Mouse (Mus musculus): ENCODE measurements around the gene Card6. TPM values are rescaled to one million over a fixed set of nuclear protein-coding genes. Genes with fewer than 3 reads are reported as not detected.

Card6 gene
- polyA plus RNA-seq, 2 experiments: 0.57 to 0.74 TPM

DNA sequence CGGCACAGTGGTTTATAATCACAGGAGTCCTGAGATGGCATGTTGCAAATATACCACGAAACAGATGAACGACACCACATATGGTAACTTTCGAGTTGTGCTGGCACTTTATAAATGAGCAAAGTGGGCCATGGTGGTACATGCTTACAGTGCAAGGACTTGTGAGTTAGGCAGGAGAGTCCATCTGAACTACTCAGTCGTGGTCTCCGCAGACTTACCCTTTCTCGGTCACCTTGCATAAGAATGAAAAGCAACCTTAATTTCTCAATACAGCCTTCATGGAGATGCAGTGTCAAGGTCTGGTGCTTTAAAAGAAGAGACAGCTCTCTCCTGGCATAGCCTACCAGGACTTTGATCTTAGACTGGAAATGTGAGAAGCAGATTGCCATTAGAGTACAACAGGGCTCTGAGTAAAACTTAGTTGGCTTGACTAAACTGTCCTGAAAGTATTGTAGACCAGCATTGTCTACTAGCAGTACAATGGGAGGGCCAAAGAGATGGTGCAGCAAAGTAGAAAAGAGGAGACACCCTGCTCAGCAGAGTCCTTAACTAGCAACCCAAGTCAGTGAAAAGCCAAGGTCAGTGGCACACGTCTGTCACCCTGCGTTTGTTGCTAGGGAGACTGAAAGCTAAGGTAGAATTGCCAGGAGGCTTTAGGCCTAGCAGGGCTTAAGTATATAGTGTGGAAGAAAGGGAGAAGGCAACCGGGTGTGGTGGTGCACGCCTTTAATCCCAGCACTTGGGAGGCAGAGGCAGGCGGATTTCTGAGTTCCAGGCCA is 13.4 kb upstream of the Card6 start:
- Histone ChIP-seq H3K4me2 (ENCODE audit: low read depth) (no peak overlapping the region), H3K9ac (replicated peaks) (no peak overlapping the region), H3K9me3 (ENCODE audit: control insufficient read depth, low read length) (no peaks in the 10 kb centered on the region), H3K27ac (no peak overlapping the region), H3K4me3 (ENCODE audit: insufficient read depth in 1 of 2, low read depth in 2 of 2, low read length in 2 of 2) (no peak overlapping the region), H3K27me3 (ENCODE audit: control insufficient read depth, insufficient read depth, low read length) (no peaks in the 10 kb centered on the region), H3K36me3 (replicated peaks; ENCODE audit: control insufficient read depth, insufficient read depth, low read depth) (peaks cover 67% of the 10 kb centered on the region), H3K4me1 (replicated peaks; ENCODE audit: control insufficient read depth in 2 of 2, insufficient read depth in 2 of 2, low read length in 1 of 2) (peaks cover 0 to 7% of the 10 kb centered on the region in 2 experiments; a peak in 3 of 4 replicates)
- DNase-seq (ENCODE audit: low read depth in 3 of 3, low spot score in 3 of 3) (no peak), ATAC-seq (ENCODE audit: insufficient read depth) (no peak)
- WGBS (ENCODE audit: insufficient replicate concordance): 78% methylated on average over 12 of the region's 12 CpGs
- TF ChIP-seq EP300 (IDR thresholded peaks at IDR 0.05; ENCODE audit: low read depth) (no peak), CTCF (IDR thresholded peaks at IDR 0.05; ENCODE audit: low read depth) (no peak)

DNA sequence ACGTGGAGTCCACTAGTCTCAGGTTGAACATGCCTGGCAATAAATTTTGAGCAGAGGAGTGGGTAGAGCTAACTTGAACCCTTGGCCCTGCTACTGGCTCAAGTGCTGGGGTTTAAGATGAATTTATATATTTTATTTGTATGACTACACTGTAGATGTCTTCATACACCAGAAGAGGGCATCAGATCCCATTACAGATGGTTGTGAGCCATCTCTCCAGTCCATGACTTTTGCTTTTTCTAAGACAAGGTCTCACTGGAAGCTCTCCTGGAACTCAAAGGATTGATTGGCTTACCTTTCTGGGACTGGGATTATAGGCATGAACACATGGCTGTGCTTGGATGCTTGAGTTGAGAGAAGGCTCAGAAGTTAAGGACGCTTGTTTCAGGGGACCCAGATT is 11.4 kb upstream of the Card6 start:
- WGBS (ENCODE audit: insufficient replicate concordance): 78% methylated on average over 2 of the region's 2 CpGs
- DNase-seq (ENCODE audit: low read depth in 3 of 3, low spot score in 3 of 3) (no peak), ATAC-seq (ENCODE audit: insufficient read depth) (no peak)
- Histone ChIP-seq H3K27ac (no peak overlapping the region), H3K27me3 (ENCODE audit: control insufficient read depth, insufficient read depth, low read length) (no peaks in the 10 kb centered on the region), H3K36me3 (replicated peaks; ENCODE audit: control insufficient read depth, insufficient read depth, low read depth) (peaks cover 62% of the 10 kb centered on the region), H3K9me3 (ENCODE audit: control insufficient read depth, low read length) (no peaks in the 10 kb centered on the region), H3K4me1 (replicated peaks; ENCODE audit: control insufficient read depth in 2 of 2, insufficient read depth in 2 of 2, low read length in 1 of 2) (peaks cover 8 to 13% of the 10 kb centered on the region in 2 experiments), H3K4me2 (ENCODE audit: low read depth) (no peak overlapping the region), H3K9ac (replicated peaks) (no peak overlapping the region), H3K4me3 (ENCODE audit: insufficient read depth in 1 of 2, low read depth in 2 of 2, low read length in 2 of 2) (no peak overlapping the region)
- no peak for TF ChIP-seq EP300 (IDR thresholded peaks at IDR 0.05; ENCODE audit: low read depth)
- peak; percentile 25 for TF ChIP-seq CTCF (IDR thresholded peaks at IDR 0.05; ENCODE audit: low read depth)

DNA sequence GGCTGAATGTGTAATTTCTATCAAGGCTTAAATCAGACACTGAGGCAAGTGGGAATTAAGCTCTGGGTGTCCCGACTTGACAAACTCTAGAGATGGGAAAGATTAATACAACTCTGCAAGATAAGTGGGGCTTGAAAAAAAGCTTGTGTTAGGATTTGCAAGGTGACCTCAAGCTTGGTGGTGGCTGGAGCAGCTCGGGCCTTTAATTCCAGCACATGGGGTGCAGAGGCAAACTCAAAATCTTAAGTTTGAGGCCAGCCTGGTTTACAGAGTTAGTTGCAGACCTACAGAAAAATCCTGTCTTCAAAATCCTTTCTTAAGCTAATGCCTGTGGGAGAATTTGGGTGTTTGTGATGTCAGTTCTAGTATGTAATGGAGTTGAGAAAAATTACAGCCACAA is 10.9 kb upstream of the Card6 start:
- peak overlapping the region; percentile 85 for H3K4me2 ChIP-seq (ENCODE audit: low read depth)
- no peak for ATAC-seq (ENCODE audit: insufficient read depth)
- TF ChIP-seq EP300 (IDR thresholded peaks at IDR 0.05; ENCODE audit: low read depth): no peak
- TF ChIP-seq CTCF (IDR thresholded peaks at IDR 0.05; ENCODE audit: low read depth): no peak

DNA sequence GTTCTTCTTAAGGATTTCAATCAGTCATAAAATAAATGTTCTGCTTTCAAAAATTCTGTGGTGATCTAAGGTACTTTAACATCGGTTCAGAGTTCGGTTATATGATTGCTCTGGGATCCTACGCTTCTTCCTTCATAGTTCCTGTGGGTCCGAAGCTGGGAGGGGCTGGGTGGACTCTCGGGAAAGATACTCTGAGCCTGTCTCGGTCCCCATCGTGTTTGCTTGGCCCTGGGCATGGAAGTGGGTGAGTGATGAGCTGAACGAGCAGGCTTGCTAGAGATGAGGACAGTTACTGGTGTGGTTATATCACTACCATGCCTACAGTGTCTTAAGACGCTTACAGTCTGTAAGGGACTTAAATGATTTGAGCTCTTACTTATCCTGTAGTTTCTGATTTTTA is 10.3 kb upstream of the Card6 start:
- 64% methylated on average over 9 of the region's 9 CpGs for WGBS (ENCODE audit: insufficient replicate concordance)
- Histone ChIP-seq H3K4me3 (ENCODE audit: insufficient read depth in 1 of 2, low read depth in 2 of 2, low read length in 2 of 2) (peak overlapping the region; percentile 52 to 92), H3K36me3 (replicated peaks; ENCODE audit: control insufficient read depth, insufficient read depth, low read depth) (peaks cover 56% of the 10 kb centered on the region), H3K4me1 (replicated peaks; ENCODE audit: control insufficient read depth in 2 of 2, insufficient read depth in 2 of 2, low read length in 1 of 2) (peaks cover 14 to 20% of the 10 kb centered on the region in 2 experiments), H3K4me2 (ENCODE audit: low read depth) (peak overlapping the region; percentile 85), H3K9me3 (ENCODE audit: control insufficient read depth, low read length) (no peaks in the 10 kb centered on the region), H3K27ac (no peak overlapping the region), H3K9ac (replicated peaks) (0 out of 2 replicates have a peak overlapping the region, but pooled peaks have one; percentile 19), H3K27me3 (ENCODE audit: control insufficient read depth, insufficient read depth, low read length) (no peaks in the 10 kb centered on the region)
- ATAC-seq (ENCODE audit: insufficient read depth) (no peak), DNase-seq (ENCODE audit: low read depth in 3 of 3, low spot score in 3 of 3) (no peak)
- TF ChIP-seq CTCF (IDR thresholded peaks at IDR 0.05; ENCODE audit: low read depth): no peak
- no peak for TF ChIP-seq EP300 (IDR thresholded peaks at IDR 0.05; ENCODE audit: low read depth)

More for the DNA sequence above, 10.9 kb upstream of the Card6 start:
- H3K9me3 ChIP-seq (ENCODE audit: control insufficient read depth, low read length): no peaks in the 10 kb centered on the region
- no peak for DNase-seq (ENCODE audit: low read depth in 3 of 3, low spot score in 3 of 3)
- no peak overlapping the region for H3K27ac ChIP-seq
- no peaks in the 10 kb centered on the region for H3K27me3 ChIP-seq (ENCODE audit: control insufficient read depth, insufficient read depth, low read length)
- H3K9ac ChIP-seq (replicated peaks): no peak overlapping the region
- peaks cover 13 to 18% of the 10 kb centered on the region in 2 experiments for H3K4me1 ChIP-seq (replicated peaks; ENCODE audit: control insufficient read depth in 2 of 2, insufficient read depth in 2 of 2, low read length in 1 of 2)
- H3K4me3 ChIP-seq (ENCODE audit: insufficient read depth in 1 of 2, low read depth in 2 of 2, low read length in 2 of 2): no peak overlapping the region
- H3K36me3 ChIP-seq (replicated peaks; ENCODE audit: control insufficient read depth, insufficient read depth, low read depth): peaks cover 57% of the 10 kb centered on the region
- 54% methylated on average over 2 of the region's 2 CpGs for whole genome bisulfite sequencing (ENCODE audit: insufficient replicate concordance)

GRCm38 (mm10) chr15:5117031-5117601 is 8.8 kb upstream of the Card6 start:
- no peak for TF ChIP-seq CTCF (IDR thresholded peaks at IDR 0.05; ENCODE audit: low read depth)
- WGBS (ENCODE audit: insufficient replicate concordance): under 1% methylated on average over 22 of the region's 22 CpGs
- ATAC-seq (ENCODE audit: insufficient read depth): no peak
- Histone ChIP-seq H3K27me3 (ENCODE audit: control insufficient read depth, insufficient read depth, low read length) (no peaks in the 10 kb centered on the region), H3K4me1 (replicated peaks; ENCODE audit: control insufficient read depth in 2 of 2, insufficient read depth in 2 of 2, low read length in 1 of 2) (peaks cover 27 to 35% of the 10 kb centered on the region in 2 experiments), H3K4me2 (ENCODE audit: low read depth) (peak overlapping the region; percentile 85), H3K27ac (peak overlapping the region; percentile 61), H3K4me3 (ENCODE audit: insufficient read depth in 1 of 2, low read depth in 2 of 2, low read length in 2 of 2) (peak overlapping the region; percentile 84 to 92), H3K9ac (replicated peaks) (peak overlapping the region; percentile 92), H3K9me3 (ENCODE audit: control insufficient read depth, low read length) (no peaks in the 10 kb centered on the region), H3K36me3 (replicated peaks; ENCODE audit: control insufficient read depth, insufficient read depth, low read depth) (peaks cover 49% of the 10 kb centered on the region)
- no peak for DNase-seq (ENCODE audit: low read depth in 3 of 3, low spot score in 3 of 3)
